Mouse (Mus musculus): Measurements from ENCODE around the gene Oosp2. TPM values are rescaled to one million over a fixed set of nuclear protein-coding genes. Genes with fewer than 3 reads are reported as not detected.

Oosp2 gene
- polyA plus RNA-seq, 1 experiment, result not detected

GRCm38 (mm10) chr19:11649564-11649963 is 10.8 kb downstream of the Oosp2 start:
- Histone ChIP-seq H3K4me3 (ENCODE audit: insufficient read depth, low read depth, low read length) (no peak overlapping the region), H3K36me3 (ENCODE audit: control insufficient read depth, insufficient read depth, low read length) (no peaks in the 10 kb centered on the region), H3K4me1 (ENCODE audit: control insufficient read depth, insufficient read depth, low read length) (no peaks in the 10 kb centered on the region), H3K27me3 (replicated peaks; ENCODE audit: control insufficient read depth, insufficient read depth, low read length) (no peaks in the 10 kb centered on the region), H3K27ac (ENCODE audit: insufficient read depth, low read depth, low read length) (no peak overlapping the region)
- 82% methylated on average over 4 of the region's 4 CpGs for WGBS
- no peak for DNase-seq
- TF ChIP-seq CTCF (conservative IDR thresholded peaks at IDR 0.05; ENCODE audit: insufficient read depth, insufficient read length, low read depth, low read length) (no peak), POLR2A (IDR thresholded peaks at IDR 0.05; ENCODE audit: low read depth, low read length) (no peak)

DNA sequence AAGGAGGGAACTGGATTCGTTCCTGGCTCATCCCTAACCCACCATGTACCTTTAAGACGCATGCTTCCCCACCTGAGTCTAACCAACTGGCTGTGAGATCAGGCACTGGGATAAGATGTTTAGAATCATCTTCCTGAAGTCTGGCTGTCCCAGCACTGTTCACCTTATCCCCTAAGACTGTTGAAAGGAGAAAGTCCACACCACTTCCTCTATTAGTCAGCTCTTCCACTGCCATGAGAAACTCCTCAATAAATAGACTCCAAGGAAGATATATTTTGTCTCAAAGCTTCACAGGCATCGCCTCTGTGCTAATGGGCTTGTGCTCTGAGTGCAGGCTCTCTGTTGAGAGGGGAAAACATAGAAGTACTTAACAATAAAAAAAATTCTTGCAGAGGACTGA is 14.2 kb downstream of the Oosp2 start:
- 82% methylated on average over 3 of the region's 3 CpGs for WGBS

DNA sequence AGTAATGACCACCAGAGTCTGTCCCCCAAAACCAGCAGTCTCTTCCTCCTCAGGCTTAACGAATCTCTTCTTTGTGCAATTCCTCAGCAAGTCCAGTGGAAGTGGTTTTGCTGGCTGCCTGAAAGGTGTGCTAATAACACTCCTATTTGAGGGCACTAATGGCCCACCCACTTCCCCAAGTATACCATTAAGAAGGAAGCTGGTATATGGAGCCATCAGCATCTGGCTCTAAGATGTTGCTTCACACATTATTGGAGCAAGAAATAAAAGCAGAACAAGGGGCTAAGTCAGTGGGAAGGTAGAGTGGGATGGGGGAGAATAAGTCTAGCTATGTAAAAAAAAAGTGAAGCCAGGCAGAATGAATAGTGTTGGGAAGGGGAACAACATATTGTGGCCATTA is 19.6 kb downstream of the Oosp2 start, which contains the start of gene Ms4a3:
TSS of gene Ms4a3 (minus strand) at position 120 of the 400 bp plus-strand sequence.
- Histone ChIP-seq H3K27me3 (replicated peaks; ENCODE audit: control insufficient read depth, insufficient read depth, low read length) (no peaks in the 10 kb centered on the region), H3K36me3 (ENCODE audit: control insufficient read depth, insufficient read depth, low read length) (no peaks in the 10 kb centered on the region), H3K4me1 (ENCODE audit: control insufficient read depth, insufficient read depth, low read length) (no peaks in the 10 kb centered on the region), H3K4me3 (ENCODE audit: insufficient read depth, low read depth, low read length) (no peak within 1 kb of the TSS), H3K27ac (ENCODE audit: insufficient read depth, low read depth, low read length) (no peak within 1 kb of the TSS)
- no peak for DNase-seq
- WGBS, result 53% methylated on average over 1 of the region's 1 CpGs
- no peak for TF ChIP-seq CTCF (conservative IDR thresholded peaks at IDR 0.05; ENCODE audit: insufficient read depth, insufficient read length, low read depth, low read length)
- no peak for TF ChIP-seq POLR2A (IDR thresholded peaks at IDR 0.05; ENCODE audit: low read depth, low read length)

More for the DNA sequence above, 14.2 kb downstream of the Oosp2 start:
- Histone ChIP-seq H3K36me3 (ENCODE audit: control insufficient read depth, insufficient read depth, low read length) (no peaks in the 10 kb centered on the region), H3K27ac (ENCODE audit: insufficient read depth, low read depth, low read length) (no peak overlapping the region), H3K4me3 (ENCODE audit: insufficient read depth, low read depth, low read length) (no peak overlapping the region), H3K4me1 (ENCODE audit: control insufficient read depth, insufficient read depth, low read length) (no peaks in the 10 kb centered on the region), H3K27me3 (replicated peaks; ENCODE audit: control insufficient read depth, insufficient read depth, low read length) (no peaks in the 10 kb centered on the region)
- no peak for DNase-seq
- TF ChIP-seq CTCF (conservative IDR thresholded peaks at IDR 0.05; ENCODE audit: insufficient read depth, insufficient read length, low read depth, low read length), result no peak
- no peak for TF ChIP-seq POLR2A (IDR thresholded peaks at IDR 0.05; ENCODE audit: low read depth, low read length)

DNA sequence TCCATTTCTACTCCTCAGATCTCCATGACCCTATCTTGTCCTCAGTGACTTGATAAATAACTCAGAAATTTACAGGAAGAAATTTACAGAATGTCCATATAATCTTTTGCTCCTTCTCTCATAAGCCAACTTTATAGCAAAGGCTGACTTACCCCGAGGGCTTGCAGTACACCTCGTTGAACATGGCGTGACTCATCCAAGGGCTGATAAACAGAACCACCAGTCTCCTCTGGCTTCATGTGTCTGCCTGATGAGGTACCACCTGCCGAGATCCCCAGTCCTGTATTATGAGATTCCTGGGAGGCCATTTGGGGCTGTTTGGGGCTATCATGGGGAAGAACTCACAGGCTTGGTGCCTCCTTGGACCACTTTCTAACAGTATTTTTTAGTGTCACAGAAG is 21.3 kb downstream of the Oosp2 start:
- DNase-seq, result no peak
- Histone ChIP-seq H3K4me3 (ENCODE audit: insufficient read depth, low read depth, low read length) (no peak overlapping the region), H3K4me1 (ENCODE audit: control insufficient read depth, insufficient read depth, low read length) (no peaks in the 10 kb centered on the region), H3K27ac (ENCODE audit: insufficient read depth, low read depth, low read length) (no peak overlapping the region), H3K36me3 (ENCODE audit: control insufficient read depth, insufficient read depth, low read length) (no peaks in the 10 kb centered on the region), H3K27me3 (replicated peaks; ENCODE audit: control insufficient read depth, insufficient read depth, low read length) (no peaks in the 10 kb centered on the region)
- 69% methylated on average over 4 of the region's 4 CpGs for WGBS
- no peak for TF ChIP-seq POLR2A (IDR thresholded peaks at IDR 0.05; ENCODE audit: low read depth, low read length)
- TF ChIP-seq CTCF (conservative IDR thresholded peaks at IDR 0.05; ENCODE audit: insufficient read depth, insufficient read length, low read depth, low read length), result no peak

- DNase-seq, result no peak
- Histone ChIP-seq H3K27me3 (replicated peaks; ENCODE audit: control insufficient read depth, insufficient read depth, low read length) (no peaks in the 10 kb centered on the region), H3K36me3 (ENCODE audit: control insufficient read depth, insufficient read depth, low read length) (no peaks in the 10 kb centered on the region), H3K27ac (ENCODE audit: insufficient read depth, low read depth, low read length) (no peak overlapping the region), H3K4me3 (ENCODE audit: insufficient read depth, low read depth, low read length) (no peak overlapping the region), H3K4me1 (ENCODE audit: control insufficient read depth, insufficient read depth, low read length) (no peaks in the 10 kb centered on the region)
- 79% methylated on average over 5 of the region's 5 CpGs for WGBS
- TF ChIP-seq CTCF (conservative IDR thresholded peaks at IDR 0.05; ENCODE audit: insufficient read depth, insufficient read length, low read depth, low read length) (no peak), POLR2A (IDR thresholded peaks at IDR 0.05; ENCODE audit: low read depth, low read length) (no peak)
Observed at GRCm38 (mm10) chr19:11635572-11635971, 24.8 kb downstream of the Oosp2 start.

GRCm38 (mm10) chr19:11634330-11634729 is 26.0 kb downstream of the Oosp2 start:
- no peak overlapping the region for H3K27ac ChIP-seq (ENCODE audit: insufficient read depth, low read depth, low read length)
- no peak overlapping the region for H3K4me3 ChIP-seq (ENCODE audit: insufficient read depth, low read depth, low read length)
- no peaks in the 10 kb centered on the region for H3K27me3 ChIP-seq (replicated peaks; ENCODE audit: control insufficient read depth, insufficient read depth, low read length)
- no peaks in the 10 kb centered on the region for H3K4me1 ChIP-seq (ENCODE audit: control insufficient read depth, insufficient read depth, low read length)
- TF ChIP-seq CTCF (conservative IDR thresholded peaks at IDR 0.05; ENCODE audit: insufficient read depth, insufficient read length, low read depth, low read length) (no peak), POLR2A (IDR thresholded peaks at IDR 0.05; ENCODE audit: low read depth, low read length) (no peak)
- WGBS, result 66% methylated on average over 2 of the region's 2 CpGs
- no peaks in the 10 kb centered on the region for H3K36me3 ChIP-seq (ENCODE audit: control insufficient read depth, insufficient read depth, low read length)
- DNase-seq, result no peak

GRCm38 (mm10) chr19:11633732-11634131 is 26.6 kb downstream of the Oosp2 start:
- TF ChIP-seq CTCF (conservative IDR thresholded peaks at IDR 0.05; ENCODE audit: insufficient read depth, insufficient read length, low read depth, low read length) (no peak), POLR2A (IDR thresholded peaks at IDR 0.05; ENCODE audit: low read depth, low read length) (no peak)
- H3K4me3 ChIP-seq (ENCODE audit: insufficient read depth, low read depth, low read length), result no peak overlapping the region
- WGBS, result 78% methylated on average over 1 of the region's 1 CpGs
- no peaks in the 10 kb centered on the region for H3K27me3 ChIP-seq (replicated peaks; ENCODE audit: control insufficient read depth, insufficient read depth, low read length)
- DNase-seq, result no peak
- H3K27ac ChIP-seq (ENCODE audit: insufficient read depth, low read depth, low read length), result no peak overlapping the region
- H3K4me1 ChIP-seq (ENCODE audit: control insufficient read depth, insufficient read depth, low read length), result no peaks in the 10 kb centered on the region
- no peaks in the 10 kb centered on the region for H3K36me3 ChIP-seq (ENCODE audit: control insufficient read depth, insufficient read depth, low read length)

All from kidney, adult 2 months (tissue).